Mouse (Mus musculus) megakaryocyte, embryonic 14.5 days (primary cell): Measurements from ENCODE around the gene Ptcd1. TPM values are rescaled to one million over a fixed set of nuclear protein-coding genes. Genes with fewer than 3 reads are reported as not detected.

Experiments
- H3K27me3 ChIP-seq: replicated peaks from 2 replicates; pipeline ENCODE3; 2012; ENCODE audit warnings: inconsistent platforms
- H3K36me3 ChIP-seq: replicated peaks from 2 replicates; pipeline ENCODE3; 2012; ENCODE audit warnings: low read length, inconsistent platforms, mixed read lengths
- H3K4me1 ChIP-seq: 2 replicates; pipeline ENCODE4 v1.6.1; 2012; ENCODE audit warnings: inconsistent platforms
- H3K4me3 ChIP-seq: replicated peaks from 2 replicates; pipeline ENCODE3; 2012; ENCODE audit warnings: moderate library complexity, mild to moderate bottlenecking, inconsistent platforms
- H3K9me3 ChIP-seq: 2 replicates; pipeline ENCODE4 v1.6.1; 2012; ENCODE audit warnings: inconsistent platforms
- FLI1 ChIP-seq: IDR thresholded peaks from 2 replicates; pipeline ENCODE4 v1.6.1; 2012; ENCODE audit warnings: low read length, inconsistent platforms, mixed read lengths
- GATA1 ChIP-seq: IDR thresholded peaks from 3 replicates; pipeline ENCODE4 v1.6.1; 2012; ENCODE audit warnings: mixed read lengths, low read length, inconsistent platforms, borderline replicate concordance
- polyA plus RNA-seq: library from polyadenylated mRNA; stranded (reverse); fragments of >175 nt; gene quantifications from 2 replicates; pipeline ENCODE4 v1.2.3, GENCODE M21; 2012; ENCODE audit warnings: low replicate concordance; ENCODE audit not compliant: insufficient read depth

Gene Ptcd1
- polyA plus RNA-seq, 1 experiment = 9.4 TPM

DNA sequence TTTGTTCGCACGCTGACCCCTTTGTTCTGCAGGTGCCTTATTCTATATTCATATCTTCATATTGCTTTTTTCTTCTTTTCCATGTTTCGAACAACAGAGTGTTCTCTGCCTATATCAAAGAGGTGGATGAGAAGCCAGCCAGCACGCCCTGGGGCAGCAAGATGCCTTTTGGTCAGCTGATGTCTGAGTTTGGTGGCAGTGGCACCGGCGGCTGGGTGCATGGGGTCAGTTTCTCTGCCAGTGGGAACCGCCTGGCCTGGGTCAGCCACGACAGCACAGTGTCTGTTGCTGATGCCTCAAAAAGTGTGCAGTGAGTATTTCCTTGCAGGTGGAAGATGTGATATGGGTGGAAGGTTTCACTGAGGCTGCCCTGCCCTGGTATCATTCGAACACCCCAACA is 65.9 kb downstream of the Ptcd1 start:
- no peaks in the 10 kb centered on the region for H3K27me3 ChIP-seq
- TF ChIP-seq FLI1 = no peak
- no peak for TF ChIP-seq GATA1
- peaks cover 78% of the 10 kb centered on the region for H3K4me1 ChIP-seq
- peaks cover 91% of the 10 kb centered on the region for H3K36me3 ChIP-seq
- no peak overlapping the region for H3K4me3 ChIP-seq
- no peaks in the 10 kb centered on the region for H3K9me3 ChIP-seq

- Histone ChIP-seq H3K27me3 (no peaks in the 10 kb centered on the region), H3K4me3 (no peak overlapping the region), H3K9me3 (no peaks in the 10 kb centered on the region), H3K4me1 (peaks cover 81% of the 10 kb centered on the region), H3K36me3 (peaks cover 91% of the 10 kb centered on the region)
- peak; percentile 33; the same call in 1 of the 3 replicates for TF ChIP-seq GATA1
- TF ChIP-seq FLI1 = no peak
Measured at GRCm38 (mm10) chr5:145098340-145098821, 68.5 kb downstream of the Ptcd1 start.

Other genes starting within 250 kb of the Ptcd1 start
- gene Smurf1, start 201.3 kb downstream of the Ptcd1 start, polyA plus RNA-seq = 3.2 and 3.6 TPM in 2 replicates
- gene Gm4871, start 134.4 kb downstream of the Ptcd1 start, polyA plus RNA-seq = 1.6 TPM in 1 of 2 replicates, not detected in the other
- gene 1700018F24Rik, start 124.1 kb downstream of the Ptcd1 start, polyA plus RNA-seq = not detected in 2 replicates
- 25.4 and 41.5 TPM in 2 replicates for gene Arpc1a, start 83.3 kb downstream of the Ptcd1 start, polyA plus RNA-seq
- not detected in 2 replicates for gene Kpna7, start 83.1 kb downstream of the Ptcd1 start, polyA plus RNA-seq
- 1,949 and 2,538 TPM in 2 replicates for gene Arpc1b, start 52.9 kb downstream of the Ptcd1 start, polyA plus RNA-seq
- gene Pdap1, start 26.9 kb downstream of the Ptcd1 start, polyA plus RNA-seq = 63.5 and 118 TPM in 2 replicates
- 7.0 and 13.8 TPM in 2 replicates for gene Bud31, start 26.7 kb downstream of the Ptcd1 start, polyA plus RNA-seq
- 43.6 and 53.5 TPM in 2 replicates for gene Cpsf4, start 105 bp upstream of the Ptcd1 start, polyA plus RNA-seq
- 3.0 and 56.7 TPM in 2 replicates for gene Atp5j2, start 25.0 kb upstream of the Ptcd1 start, polyA plus RNA-seq
- gene Zkscan14, start 34.8 kb upstream of the Ptcd1 start, polyA plus RNA-seq = 5.3 TPM in 1 of 2 replicates, not detected in the other
- 0.84 and 1.00 TPM in 2 replicates for gene Zkscan5, start 37.5 kb upstream of the Ptcd1 start, polyA plus RNA-seq
- gene Zfp655, start 64.6 kb upstream of the Ptcd1 start, polyA plus RNA-seq = 10.5 and 20.8 TPM in 2 replicates
- 16.1 and 17.4 TPM in 2 replicates for gene Zscan25, start 113.4 kb upstream of the Ptcd1 start, polyA plus RNA-seq
- gene Cyp3a57, start 178.2 kb upstream of the Ptcd1 start, polyA plus RNA-seq = not detected in 2 replicates